Comparison of ENCODE assay signal across 8 mouse cellular contexts in the genomic region with DNA sequence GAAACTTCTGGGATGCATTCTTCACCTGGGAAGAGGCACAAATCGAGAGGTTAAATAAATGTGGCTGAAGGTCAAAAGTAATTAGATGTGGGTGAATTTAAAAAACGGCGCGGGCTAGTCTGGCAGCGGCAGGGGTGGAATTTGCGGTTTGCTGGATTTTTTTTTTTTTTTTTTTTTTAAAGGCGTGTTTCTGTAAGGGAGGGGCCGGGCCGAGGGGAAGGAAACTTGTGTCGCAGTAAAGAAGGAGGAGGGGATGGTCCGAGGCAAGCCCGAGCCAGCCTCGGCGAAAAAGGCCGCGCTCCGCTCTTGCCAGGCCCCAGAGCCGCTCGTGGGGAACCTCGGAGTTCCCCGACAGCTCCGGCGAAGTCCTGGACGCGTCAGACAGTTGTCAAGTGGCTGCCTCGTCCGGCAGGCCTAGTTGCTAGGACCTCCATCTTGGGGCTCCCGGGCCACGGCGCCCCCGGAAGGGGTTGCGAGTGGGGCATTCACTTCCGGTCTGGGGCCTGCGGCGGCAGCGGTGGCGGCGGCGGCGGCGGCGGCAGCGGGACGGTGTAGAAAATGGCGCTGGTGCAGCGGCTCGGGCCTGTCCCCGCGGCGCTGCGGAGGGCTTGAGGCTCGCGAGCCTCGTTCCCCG. TPM values are rescaled to one million over a fixed set of nuclear protein-coding genes. Genes with fewer than 3 reads are reported as not detected.
DNase-seq lines count a peak whose midpoint lies in the region; ATAC-seq and TF ChIP-seq lines count a peak whose summit lies in the region.

A gene (plus strand): TSS at position 221 of the 634 bp plus-strand sequence.

- WGBS in forebrain, embryonic 15.5 days = under 1% methylated on average over 52 of the region's 55 CpGs
- WGBS in lung, adult 2 months = 1% methylated on average over 55 of the region's 55 CpGs

- no peaks in the 10 kb centered on the region for H3K36me3 ChIP-seq in forebrain, embryonic 15.5 days

- peak within 1 kb of the TSS; percentile 92 for H3K9ac ChIP-seq in forebrain, embryonic 15.5 days (replicated peaks)

- peak; percentile 85 for DNase-seq in ES-CJ7 (ENCODE audit: low read depth, low spot score)
- peak; percentile 91 for DNase-seq in cerebellum, adult 11 months
- DNase-seq in heart, postnatal 25 days (ENCODE audit: low spot score) = peak; percentile 90
- peak; percentile 91 to 95 for DNase-seq in layer of hippocampus, adult 18-20 months (ENCODE audit: low spot score in 2 of 2)
- peak; percentile 97 for DNase-seq in lung, adult 2 months
- DNase-seq in thymus, adult 18-20 months = peak; percentile 84 to 88

- peak within 1 kb of the TSS; percentile 97 for H3K27ac ChIP-seq in forebrain, embryonic 15.5 days (replicated peaks)

- peak; percentile 86 for TF ChIP-seq POLR2A in lung, adult 2 months (IDR thresholded peaks at IDR 0.05; ENCODE audit: borderline replicate concordance, extremely low read depth, low read depth, low read length)

- no peak for TF ChIP-seq CTCF in lung, adult 2 months (IDR thresholded peaks at IDR 0.05; ENCODE audit: insufficient read depth, low read length)

- peak within 1 kb of the TSS; percentile 55 for H3K4me2 ChIP-seq in forebrain, embryonic 15.5 days (replicated peaks)

- ATAC-seq in forebrain, embryonic 15.5 days (replicated peaks) = peak; percentile 96
- peak; percentile 91 for ATAC-seq in neutrophil, adult 5-6 weeks (ENCODE audit: extremely low read depth, insufficient number of reproducible peaks, low FRiP score, poor library complexity, severe bottlenecking)

- intact Hi-C loops in heart, postnatal 25 days (cut with DNase I) = no loop called here

- peaks cover 38% of the 10 kb centered on the region for H3K4me1 ChIP-seq in forebrain, embryonic 15.5 days
- peaks cover 10% of the 10 kb centered on the region for H3K4me1 ChIP-seq in lung, adult 2 months (ENCODE audit: control insufficient read depth, insufficient read depth, low read length)

- no peaks in the 10 kb centered on the region for H3K9me3 ChIP-seq in forebrain, embryonic 15.5 days

- no peaks in the 10 kb centered on the region for H3K27me3 ChIP-seq in forebrain, embryonic 15.5 days

- peak within 1 kb of the TSS; percentile 100 for H3K4me3 ChIP-seq in forebrain, embryonic 15.5 days
- H3K4me3 ChIP-seq in lung, adult 2 months (replicated peaks; ENCODE audit: extremely low read depth, low read depth, low read length) = peak within 1 kb of the TSS; percentile 100

RNA-seq across cellular contexts. Expression of the gene that starts here (rescaled TPM):
- 52.7 and 54.7 TPM in 2 replicates for polyA plus RNA-seq in forebrain, embryonic 15.5 days (2015; fragmentation: Nextera tagmentation; extraction: Ambion mirVana)
- 10 to 100 TPM; 33.1 to 33.3 TPM for total RNA-seq in heart, postnatal 25 days (2021)
- 10 to 100 TPM; 43.4 to 47.1 TPM for total RNA-seq in layer of hippocampus, adult 18-20 months (2021)
- 30.5 and 33.2 TPM in 2 replicates for polyA plus RNA-seq in lung, adult 2 months (2012; rRNA removed)
- total RNA-seq in neutrophil, adult 5-6 weeks (2017) = 108 and 112 TPM in 2 replicates

Comparison
In these comparisons a context has a peak if more than half of its experiments do, and no peak if none do; other contexts are left out.
1. Peak in every context shown above with its lines: DNase-seq, ATAC-seq, H3K4me3 ChIP-seq and H3K27ac ChIP-seq.